Mouse (Mus musculus) liver, postnatal 0 days (tissue): Measurements from ENCODE around the gene Cdc42bpa.

Source experiments
- CTCF ChIP-seq: sonication (generic); IDR thresholded peaks from 2 replicates; pipeline ENCODE4 v1.5.1; 2016; ENCODE audit warnings: antibody characterized with exemption, low read depth
- EP300 ChIP-seq: IDR thresholded peaks from 2 replicates; pipeline ENCODE4 v1.6.1; 2016; ENCODE audit warnings: antibody characterized with exemption, low read depth, mild to moderate bottlenecking

- TF ChIP-seq CTCF (no peak), EP300 (no peak)
Measured at GRCm38 (mm10) chr1:180128077-180128792, 168.0 kb downstream of the Cdc42bpa start.
